Mouse (Mus musculus) embryo, embryonic 10.5 days (tissue): ENCODE measurements around the gene Lpar4.

Source experiments
- DNase-seq: peaks from one replicate; pipeline ENCODE4 v3.0.0-alpha.2; 2015; ENCODE audit warnings: low spot score

Lpar4 gene

GRCm38 (mm10) chrX:106920175-106920827 lies at the start of gene Lpar4:
Gene Lpar4, plus strand, starts transcription at chrX:106920625.
- DNase-seq = peak; percentile 84

- DNase-seq = no peak
Measured at GRCm38 (mm10) chrX:106871426-106871825, 49.0 kb upstream of the Lpar4 start.

- peak; percentile 4 for DNase-seq
Measured at GRCm38 (mm10) chrX:106871894-106872293, 48.5 kb upstream of the Lpar4 start.

GRCm38 (mm10) chrX:106872315-106872714 lies 48.1 kb upstream of the Lpar4 start:
- DNase-seq = no peak

- peak; percentile 25 for DNase-seq
Measured at GRCm38 (mm10) chrX:106897707-106898275, 22.6 kb upstream of the Lpar4 start.

GRCm38 (mm10) chrX:106920828-106921619 lies 599 bp downstream of the Lpar4 start:
- DNase-seq = peak; percentile 30

GRCm38 (mm10) chrX:106924572-106924971 lies 4.1 kb downstream of the Lpar4 start:
- DNase-seq = no peak

GRCm38 (mm10) chrX:106939326-106939725 lies 18.9 kb downstream of the Lpar4 start:
- no peak for DNase-seq

- DNase-seq = peak; percentile 14
Measured at GRCm38 (mm10) chrX:106950558-106950957, 30.1 kb downstream of the Lpar4 start.

- peak; percentile 21 for DNase-seq
Measured at GRCm38 (mm10) chrX:106951016-106951415, 30.6 kb downstream of the Lpar4 start.

GRCm38 (mm10) chrX:106953840-106954239 lies 33.4 kb downstream of the Lpar4 start:
- DNase-seq = no peak

GRCm38 (mm10) chrX:106962233-106962632 lies 41.8 kb downstream of the Lpar4 start:
- DNase-seq = no peak

- DNase-seq = no peak
Measured at GRCm38 (mm10) chrX:106964326-106964725, 43.9 kb downstream of the Lpar4 start.
